Mouse (Mus musculus) hematopoietic stem cell, adult 5-6 weeks (primary cell): ENCODE measurements around the gene Scn11a. TPM values are rescaled to one million over a fixed set of nuclear protein-coding genes. Genes with fewer than 3 reads are reported as not detected.
A peak's percentile ranks its signal among the peaks of the same experiment; 100 is the strongest.

ENCODE experiments used
- ATAC-seq, 2 experiments: fragments of 125-278 bp in 1 of 2; replicated peaks in 1 of 2; 2 replicates each; pipeline ENCODE4 v1.8.0; 2016 to 2017; ENCODE audit warnings: inconsistent platforms in 2 of 2, mild to moderate bottlenecking in 2 of 2, moderate number of reproducible peaks in 2 of 2, low read depth in 1 of 2, moderate TSS enrichment in 1 of 2; ENCODE audit not compliant: low FRiP score in 2 of 2, poor library complexity in 2 of 2, severe bottlenecking in 2 of 2, insufficient read depth in 1 of 2, low TSS enrichment in 1 of 2
- total RNA-seq: library from RNA; stranded (forward); fragments of 172-1452, 232-1000 nt; gene quantifications from 2 replicates; pipeline ENCODE4 v1.2.3, GENCODE M21; 2017

Gene Scn11a
- total RNA-seq = 0.25 and 0.50 TPM in 2 replicates

DNA sequence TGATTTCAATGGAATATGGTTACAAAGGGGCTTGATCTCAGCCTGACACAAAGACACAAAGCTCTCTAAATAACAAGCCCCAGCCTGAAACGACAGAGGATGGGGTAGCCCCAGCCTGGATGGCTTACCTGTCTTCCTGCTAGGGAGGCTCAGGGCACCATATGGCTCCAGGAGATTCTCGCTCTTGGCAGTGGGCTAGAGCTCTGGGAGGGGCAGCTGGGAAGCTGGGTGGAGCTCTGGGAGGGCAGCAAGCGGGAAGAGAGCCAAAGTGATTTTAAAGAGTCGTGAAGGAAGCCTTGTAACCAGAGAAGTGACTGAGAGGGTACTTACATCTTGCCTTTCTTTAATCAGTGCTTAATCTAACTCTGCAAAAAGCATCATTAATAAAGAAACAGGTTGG lies at the start of gene Scn11a:
Scn11a (minus strand) TSS at position 160 of the 400 bp plus-strand sequence.
- no peak for ATAC-seq

DNA sequence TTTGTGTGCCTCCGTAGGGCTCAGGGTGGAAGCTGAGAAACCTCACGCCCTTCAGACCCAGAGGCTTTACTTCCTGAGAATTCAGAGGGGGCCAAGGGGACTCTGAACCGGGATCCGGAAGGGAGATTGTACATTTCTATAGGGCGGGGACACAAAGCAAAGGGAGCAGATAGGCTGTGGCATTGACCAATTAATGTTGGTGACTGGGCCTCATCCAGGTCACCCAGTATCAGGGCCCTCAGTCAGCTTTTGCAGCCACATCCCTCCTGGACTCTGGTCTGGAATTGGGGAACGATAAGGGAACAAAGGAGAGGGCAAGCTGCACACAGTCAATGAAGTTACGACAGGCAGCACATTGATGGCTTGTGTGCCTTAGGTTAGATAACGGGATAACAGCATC lies 28.9 kb upstream of the Scn11a start:
- ATAC-seq = no peak

DNA sequence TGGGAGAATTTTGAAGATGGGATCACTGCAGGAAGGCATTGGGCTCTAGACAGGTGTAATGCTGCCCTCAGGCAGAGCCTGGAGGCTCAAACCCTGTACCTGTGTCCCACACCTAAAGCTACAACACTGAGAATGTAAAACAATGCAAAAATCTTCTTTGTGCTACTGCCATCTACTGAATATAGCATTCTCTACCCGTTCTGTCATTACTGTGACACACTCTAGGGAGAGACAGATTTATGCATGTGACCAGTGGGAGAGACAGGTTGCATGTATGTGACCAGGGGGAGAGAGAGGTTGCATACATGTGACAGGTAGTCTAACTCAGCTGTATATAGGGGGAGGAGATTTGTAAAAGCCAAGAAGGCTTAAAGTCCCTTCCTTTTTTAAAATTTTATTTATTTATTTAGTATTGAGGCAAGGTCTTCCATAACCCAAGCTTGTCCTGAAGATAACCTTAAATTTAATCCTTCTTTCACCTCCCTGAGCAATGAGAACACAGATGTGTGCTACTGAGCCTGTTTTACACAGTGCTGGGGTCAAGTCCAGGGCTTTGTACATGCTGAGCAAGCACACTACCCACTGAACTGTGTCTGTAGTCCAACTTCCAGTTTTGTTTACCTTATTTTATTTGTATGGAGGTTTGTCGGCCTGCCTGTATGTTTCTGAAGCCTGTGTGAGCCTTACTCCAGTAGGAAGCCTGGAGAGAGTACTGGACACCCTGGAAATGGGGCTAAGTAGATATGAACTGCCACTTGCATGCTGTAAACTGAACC lies 28.0 kb upstream of the Scn11a start:
- no peak for ATAC-seq

- no peak for ATAC-seq
Observed at GRCm38 (mm10) chr9:119852347-119853030, 27.2 kb upstream of the Scn11a start.

DNA sequence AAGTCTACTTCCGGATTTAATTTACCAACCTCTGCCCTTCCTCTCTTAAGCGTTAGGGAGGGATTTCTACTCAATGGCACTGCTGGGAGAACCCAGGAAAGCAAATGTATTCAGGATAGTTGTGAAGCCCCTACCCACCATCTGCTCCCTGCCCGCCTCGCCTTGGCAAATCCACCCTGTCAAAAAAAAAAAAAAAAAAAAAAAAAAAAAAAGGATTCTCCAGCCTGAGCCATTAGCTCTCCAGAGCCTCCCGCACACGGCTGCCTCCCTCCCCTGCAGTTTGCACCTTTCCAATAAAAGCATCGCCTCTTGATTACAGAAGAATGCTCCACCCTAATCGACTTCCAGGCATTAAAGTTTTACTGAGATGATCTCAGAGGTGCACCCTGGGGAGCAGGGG lies 24.0 kb upstream of the Scn11a start:
- no peak for ATAC-seq

GRCm38 (mm10) chr9:119848671-119849070 lies 23.4 kb upstream of the Scn11a start:
- ATAC-seq = no peak

DNA sequence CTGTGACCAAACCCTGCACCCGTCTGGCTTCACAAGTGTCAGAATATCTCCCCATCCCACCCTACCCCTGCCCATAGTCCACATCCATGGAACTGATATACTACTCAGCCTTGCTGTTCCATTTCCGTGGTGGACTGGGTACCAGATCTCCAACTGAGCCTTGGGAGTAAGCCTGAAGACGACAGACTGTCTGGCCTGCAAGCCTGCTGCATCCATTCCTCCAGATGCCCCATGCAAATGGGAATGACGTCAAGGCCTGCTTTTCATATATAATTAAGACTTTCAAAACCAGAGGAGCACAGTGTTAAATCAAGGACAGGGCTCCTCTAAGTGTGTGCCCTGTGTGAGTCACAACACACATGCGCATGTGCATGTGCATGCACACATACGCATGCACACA lies 21.9 kb upstream of the Scn11a start:
- no peak for ATAC-seq

DNA sequence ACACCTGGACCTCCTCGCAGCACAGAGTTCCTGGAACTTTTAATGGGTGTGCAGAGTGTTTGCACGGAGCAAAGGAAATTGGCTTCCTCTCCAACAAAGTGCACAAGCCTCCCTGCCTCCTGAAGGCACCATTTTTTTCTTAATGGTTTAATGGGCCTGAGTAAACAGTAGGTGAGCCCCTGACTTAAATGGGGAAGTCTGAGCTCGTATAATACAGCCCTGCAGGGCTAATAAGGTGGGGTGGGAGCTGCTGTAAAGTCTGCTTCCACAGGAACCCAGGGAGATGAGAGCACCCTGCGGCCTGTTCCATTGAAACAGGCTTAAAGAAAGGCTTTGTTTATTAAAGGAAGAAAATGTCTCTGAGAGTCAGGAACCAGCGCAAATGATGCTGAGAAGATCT lies 19.5 kb upstream of the Scn11a start:
- no peak for ATAC-seq

- ATAC-seq = peak; percentile 61 to 74
Observed at GRCm38 (mm10) chr9:119843549-119843948, 18.3 kb upstream of the Scn11a start.

DNA sequence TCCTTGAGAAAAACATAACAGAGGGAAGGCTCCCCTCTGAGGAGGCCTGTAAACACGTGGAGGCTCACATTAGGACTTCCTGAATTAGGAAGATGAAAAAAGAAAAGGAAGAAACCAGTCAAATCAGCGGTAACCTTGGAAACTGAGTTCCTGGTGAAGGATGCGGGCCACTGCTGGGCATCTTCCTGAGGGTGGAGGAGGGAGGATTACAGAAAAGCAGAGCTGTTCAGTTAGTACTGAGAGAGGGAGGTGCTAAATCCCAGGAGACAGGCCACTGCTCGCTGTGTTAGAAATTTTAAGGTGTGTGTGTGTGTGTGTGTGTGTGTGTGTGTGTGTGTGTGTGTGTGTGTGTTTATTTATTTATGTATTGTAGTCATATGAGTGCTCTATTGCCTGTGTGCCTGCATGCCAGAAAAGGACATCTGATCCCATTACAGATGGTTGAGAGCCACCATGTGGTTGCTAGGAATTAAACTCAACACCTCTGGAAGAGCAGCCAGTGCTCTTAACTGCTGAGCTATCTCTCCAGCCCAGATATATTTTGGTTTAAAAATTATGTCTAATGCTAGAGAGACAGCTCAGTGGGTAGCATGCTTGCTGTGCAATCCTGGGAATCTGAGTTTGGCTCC lies 17.4 kb upstream of the Scn11a start:
- ATAC-seq = no peak

- ATAC-seq = no peak
Observed at GRCm38 (mm10) chr9:119842091-119842490, 16.8 kb upstream of the Scn11a start.

- ATAC-seq = no peak
Observed at GRCm38 (mm10) chr9:119841159-119841558, 15.9 kb upstream of the Scn11a start.

- no peak for ATAC-seq
Observed at GRCm38 (mm10) chr9:119835581-119836125, 10.4 kb upstream of the Scn11a start.

DNA sequence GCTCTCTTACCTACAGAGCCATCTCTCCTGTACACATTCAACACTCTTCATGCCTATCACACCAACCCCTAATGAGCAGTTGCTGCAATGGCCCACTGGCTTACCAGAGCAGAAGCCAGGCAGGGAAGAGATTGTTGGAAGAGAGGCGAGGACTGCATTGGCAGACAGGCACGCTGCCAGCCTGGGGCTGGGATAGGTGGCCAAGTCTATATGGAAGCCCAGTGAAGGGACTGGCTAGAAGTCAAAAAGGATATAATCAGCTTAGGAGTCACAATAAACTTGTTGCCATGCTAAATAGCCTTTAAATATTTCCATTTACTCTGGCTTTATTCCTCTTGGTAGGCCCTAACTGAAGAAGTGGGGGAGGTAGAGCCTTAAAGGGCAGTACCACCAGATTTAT lies 5.7 kb upstream of the Scn11a start:
- ATAC-seq = no peak

DNA sequence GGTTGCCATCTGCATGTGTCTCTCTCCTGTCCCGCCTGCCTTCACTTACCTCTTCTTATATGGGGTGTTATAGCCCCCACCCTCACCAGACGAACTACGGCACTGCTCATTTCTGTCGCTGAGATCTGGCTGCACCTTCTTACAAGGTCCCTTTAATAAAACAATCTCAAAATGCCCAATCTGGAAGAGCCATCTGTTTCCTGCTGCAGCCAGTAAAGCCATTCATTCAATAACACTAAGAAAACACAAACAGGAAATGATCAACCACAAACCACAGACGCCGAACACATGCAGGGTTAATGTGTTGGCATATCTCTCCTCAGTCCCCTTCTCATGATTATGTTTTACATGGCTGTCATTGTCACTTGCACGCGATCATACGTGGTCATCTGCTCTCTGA lies 1.5 kb downstream of the Scn11a start:
- peak; percentile 79 to 82 for ATAC-seq

DNA sequence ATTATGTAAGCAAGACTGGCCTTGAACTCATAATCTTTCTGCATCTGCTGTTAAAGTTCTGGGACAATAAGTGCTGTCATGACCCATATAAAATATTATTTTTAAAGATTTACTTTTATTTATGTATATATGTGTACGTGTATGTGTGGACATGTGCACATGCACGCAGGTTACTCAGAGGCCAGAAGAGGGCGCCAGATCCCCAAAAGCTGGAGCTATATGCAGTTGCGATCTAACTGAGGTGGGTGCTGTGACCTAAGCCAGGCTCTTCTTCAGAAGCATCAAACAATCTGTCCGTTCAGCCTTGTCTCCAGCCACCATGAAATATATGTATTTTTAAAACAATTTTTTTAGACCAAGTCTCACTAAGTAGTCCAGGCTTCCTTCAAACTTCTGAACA lies 11.6 kb downstream of the Scn11a start:
- no peak for ATAC-seq

DNA sequence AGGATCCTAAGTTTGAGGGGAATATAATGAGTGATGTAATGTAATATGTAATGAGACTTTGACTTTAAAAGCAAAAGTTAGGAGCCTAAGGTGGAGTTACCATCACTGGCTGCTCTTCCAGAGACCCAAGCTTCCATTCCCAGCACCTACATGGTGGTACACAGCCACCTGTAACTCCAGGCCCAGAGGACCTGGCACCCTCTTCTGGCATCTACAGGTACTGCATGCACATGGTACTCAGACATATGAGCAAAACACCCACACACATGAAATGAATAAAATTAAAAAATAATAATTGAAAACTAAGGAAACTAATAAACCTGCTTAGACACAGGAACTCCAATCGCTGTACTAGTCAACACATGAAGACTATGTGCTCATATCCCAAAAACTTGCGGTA lies 18.8 kb downstream of the Scn11a start:
- ATAC-seq = no peak

DNA sequence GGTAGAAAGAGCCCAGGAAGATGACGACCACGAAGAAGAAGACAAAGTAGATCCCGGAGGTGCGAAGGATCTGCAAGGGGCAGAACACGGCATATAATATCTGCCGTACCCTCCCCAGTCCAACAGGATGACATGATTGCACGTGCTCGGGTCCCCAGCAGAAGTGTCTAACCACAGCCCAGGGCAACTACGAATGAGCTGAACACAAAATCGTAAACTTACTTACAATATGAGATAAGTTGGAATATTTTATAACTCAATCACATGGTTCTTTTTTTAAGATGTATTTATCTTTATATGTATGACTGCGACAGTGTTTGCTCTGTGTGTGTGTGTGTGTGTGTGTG lies 20.8 kb downstream of the Scn11a start:
- ATAC-seq = no peak; a peak in 1 of 4 replicates
